Mouse (Mus musculus): Measurements from ENCODE around the gene Timm8a1.
A peak's percentile ranks its signal among the peaks of the same experiment; 100 is the strongest.
"Not testable (repeated sequence)": the region's sequence is repeated elsewhere in the genome, so short reads cannot be mapped to it uniquely, and the experiment has no call there.

Gene Timm8a1

GRCm38 (mm10) chrX:134541145-134541954, at the start of gene Timm8a1:
TSS of gene Timm8a1 (minus strand) at chrX:134541865.
- DNase-seq = peak; percentile 78

- DNase-seq = no peak
Observed at GRCm38 (mm10) chrX:134589836-134590235, 48.2 kb upstream of the Timm8a1 start.

- DNase-seq = no peak
Observed at GRCm38 (mm10) chrX:134588997-134589396, 47.3 kb upstream of the Timm8a1 start.

- no peak for DNase-seq
Observed at GRCm38 (mm10) chrX:134588261-134588660, 46.6 kb upstream of the Timm8a1 start.

GRCm38 (mm10) chrX:134586447-134586846, 44.8 kb upstream of the Timm8a1 start:
- no peak for DNase-seq

- peak; percentile 94 for DNase-seq
Observed at GRCm38 (mm10) chrX:134585103-134586002, 43.7 kb upstream of the Timm8a1 start, which contains the start of gene Rpl36a. TSS of gene Rpl36a (plus strand) at chrX:134585654.

- DNase-seq = no peak
Observed at GRCm38 (mm10) chrX:134582888-134583669, 41.4 kb upstream of the Timm8a1 start, which contains the start of gene Btk. TSS of gene Btk (minus strand) at chrX:134583570.

- no peak for DNase-seq
Observed at GRCm38 (mm10) chrX:134582270-134582669, 40.6 kb upstream of the Timm8a1 start.

GRCm38 (mm10) chrX:134580528-134581305, 39.1 kb upstream of the Timm8a1 start:
- DNase-seq = no peak

GRCm38 (mm10) chrX:134577896-134578295, 36.2 kb upstream of the Timm8a1 start:
- no peak for DNase-seq

GRCm38 (mm10) chrX:134566536-134567222, 25.0 kb upstream of the Timm8a1 start:
- no peak for DNase-seq

- DNase-seq = no peak
Observed at GRCm38 (mm10) chrX:134564326-134564725, 22.7 kb upstream of the Timm8a1 start.

GRCm38 (mm10) chrX:134554425-134554824, 12.8 kb upstream of the Timm8a1 start:
- DNase-seq = no peak

- DNase-seq = no peak
Observed at GRCm38 (mm10) chrX:134553326-134553725, 11.7 kb upstream of the Timm8a1 start.

GRCm38 (mm10) chrX:134550903-134551302, 9.2 kb upstream of the Timm8a1 start:
- DNase-seq = peak; percentile 6

GRCm38 (mm10) chrX:134547330-134547729, 5.7 kb upstream of the Timm8a1 start:
- no peak for DNase-seq

- no peak for DNase-seq
Observed at GRCm38 (mm10) chrX:134541955-134542308, 267 bp upstream of the Timm8a1 start.

GRCm38 (mm10) chrX:134540414-134541135, 1.1 kb downstream of the Timm8a1 start:
- DNase-seq = peak; percentile 6

- DNase-seq = not testable (repeated sequence)
Observed at GRCm38 (mm10) chrX:134539795-134540194, 1.9 kb downstream of the Timm8a1 start.

GRCm38 (mm10) chrX:134533346-134533745, 8.3 kb downstream of the Timm8a1 start:
- no peak for DNase-seq

- no peak for DNase-seq
Observed at GRCm38 (mm10) chrX:134525260-134525659, 16.4 kb downstream of the Timm8a1 start.
